Comparison of ENCODE assay signal across 13 mouse cellular contexts in the genomic region with DNA sequence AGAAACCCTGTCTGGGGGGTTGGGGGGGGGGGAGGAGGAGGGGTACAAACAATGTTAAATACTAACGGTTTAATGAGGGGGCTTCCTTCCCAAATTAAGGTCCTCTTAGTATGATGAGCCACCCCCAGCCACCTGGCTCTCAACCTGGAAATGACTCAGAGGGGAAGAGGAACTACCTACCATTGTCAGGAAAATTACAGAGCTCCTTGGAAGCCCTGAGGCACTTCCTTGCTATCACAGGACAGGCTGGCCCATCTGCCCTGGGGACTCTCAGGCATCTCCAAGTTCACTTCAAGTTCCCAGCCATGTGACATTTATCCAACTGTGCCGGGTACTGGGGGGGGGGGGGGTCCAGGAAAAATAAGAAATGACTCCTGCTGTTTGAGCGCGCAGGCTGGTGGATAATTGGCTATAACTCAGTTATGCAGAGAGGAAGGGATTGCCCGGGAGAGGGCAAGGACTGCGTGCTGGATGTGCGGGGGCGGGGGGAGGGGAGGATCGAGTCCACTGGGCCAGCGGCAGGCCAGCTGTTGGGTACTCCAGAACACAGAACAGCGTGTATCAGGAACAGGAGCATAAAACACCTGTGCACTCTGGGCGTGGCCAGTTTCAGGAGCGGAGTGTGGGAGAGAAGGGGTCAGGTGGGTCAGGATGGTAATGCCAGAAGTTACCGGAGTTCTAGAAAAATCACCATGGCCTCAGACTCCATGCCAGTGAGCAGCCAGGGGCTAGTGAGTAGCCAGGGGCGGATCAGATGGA. TPM values are rescaled to one million over a fixed set of nuclear protein-coding genes. Genes with fewer than 3 reads are reported as not detected.
DNase-seq lines count a peak whose midpoint lies in the region; ATAC-seq lines count a peak whose summit lies in the region.
"Had no signal": no experiment of that assay in that cellular context is flagged by ENCODE, and none has a peak within 500 bp of the region (broad histone marks: within the 10 kb centered on the region; RNA-seq: fewer than 3 reads in every experiment).

No protein-coding gene starts in this region.

- WGBS in heart, embryonic 12.5 days: 44% methylated on average over 15 of the region's 15 CpGs
- 24% methylated on average over 15 of the region's 15 CpGs for WGBS in embryonic facial prominence, embryonic 10.5 days
- 13% methylated on average over 15 of the region's 15 CpGs for WGBS in kidney, embryonic 16.5 days

- peaks cover 57% of the 10 kb centered on the region for H3K4me1 ChIP-seq in heart, embryonic 12.5 days (replicated peaks)
- peaks cover 60% of the 10 kb centered on the region for H3K4me1 ChIP-seq in embryonic facial prominence, embryonic 10.5 days
- peaks cover 13% of the 10 kb centered on the region for H3K4me1 ChIP-seq in kidney, embryonic 16.5 days (ENCODE audit: insufficient read depth, low read length)

- DNase-seq in heart, postnatal 14 days: no peak
- DNase-seq in A20 (ENCODE audit: low read depth, low spot score): peak; percentile 21
- peak; percentile 52 for DNase-seq in embryonic facial prominence, embryonic 10.5 days (ENCODE audit: low spot score)
- no peak for DNase-seq in thymus, postnatal 25 days
- no peak for DNase-seq in cerebellum, adult 9-11 months
- DNase-seq: cerebellum, adult 11 months; layer of hippocampus, postnatal 36 days had no signal

- H3K4me2 ChIP-seq in heart, embryonic 12.5 days: peak overlapping the region; percentile 27
- H3K4me2 ChIP-seq in kidney, embryonic 16.5 days (replicated peaks; ENCODE audit: low read depth, low read length): peak overlapping the region; percentile 48
- H3K4me2 ChIP-seq: forebrain, embryonic 13.5 days; midbrain, embryonic 13.5 days had no signal

- no peak for ATAC-seq in heart, embryonic 12.5 days (ENCODE audit: insufficient number of reproducible peaks, low FRiP score)
- peak; percentile 67 for ATAC-seq in kidney, embryonic 16.5 days (ENCODE audit: low FRiP score, low TSS enrichment)
- no peak for ATAC-seq in cerebellum, adult (ENCODE audit: insufficient number of reproducible peaks, low FRiP score, low TSS enrichment)
- ATAC-seq: forebrain, embryonic 13.5 days; midbrain, embryonic 13.5 days had no signal

- no peak overlapping the region for H3K27ac ChIP-seq in heart, embryonic 12.5 days (ENCODE audit: poor library complexity, severe bottlenecking)
- H3K27ac ChIP-seq in embryonic facial prominence, embryonic 10.5 days (replicated peaks): no peak overlapping the region
- H3K27ac ChIP-seq in kidney, embryonic 16.5 days (ENCODE audit: low read length): no peak overlapping the region
- H3K27ac ChIP-seq: forebrain, embryonic 13.5 days; midbrain, embryonic 13.5 days had no signal

- no peak overlapping the region for H3K4me3 ChIP-seq in heart, embryonic 12.5 days
- 0 out of 2 replicates have a peak overlapping the region, but pooled peaks have one; percentile 24 for H3K4me3 ChIP-seq in embryonic facial prominence, embryonic 10.5 days
- H3K4me3 ChIP-seq in kidney, embryonic 16.5 days (ENCODE audit: low read length): peak overlapping the region; percentile 26
- H3K4me3 ChIP-seq: forebrain, embryonic 13.5 days; midbrain, embryonic 13.5 days had no signal

- no peaks in the 10 kb centered on the region for H3K9me3 ChIP-seq in heart, embryonic 12.5 days (replicated peaks)
- no peaks in the 10 kb centered on the region for H3K9me3 ChIP-seq in embryonic facial prominence, embryonic 10.5 days
- H3K9me3 ChIP-seq in kidney, embryonic 16.5 days (ENCODE audit: low read length): no peaks in the 10 kb centered on the region
- H3K9me3 ChIP-seq: forebrain, embryonic 13.5 days; G1E; midbrain, embryonic 13.5 days had no signal

- no peaks in the 10 kb centered on the region for H3K36me3 ChIP-seq in heart, embryonic 12.5 days
- H3K36me3 ChIP-seq in embryonic facial prominence, embryonic 10.5 days (replicated peaks): no peaks in the 10 kb centered on the region
- H3K36me3 ChIP-seq in kidney, embryonic 16.5 days (ENCODE audit: insufficient read depth, low read length): no peaks in the 10 kb centered on the region
- H3K36me3 ChIP-seq: G1E; midbrain, embryonic 13.5 days had no signal

- H3K27me3 ChIP-seq in heart, embryonic 12.5 days (replicated peaks): no peaks in the 10 kb centered on the region
- H3K27me3 ChIP-seq in embryonic facial prominence, embryonic 10.5 days (replicated peaks; ENCODE audit: low read depth, poor library complexity, severe bottlenecking): no peaks in the 10 kb centered on the region
- H3K27me3 ChIP-seq in kidney, embryonic 16.5 days (ENCODE audit: insufficient read depth, low read length): no peaks in the 10 kb centered on the region
- H3K27me3 ChIP-seq: forebrain, embryonic 13.5 days; midbrain, embryonic 13.5 days had no signal

- intact Hi-C loops in heart, postnatal 14 days (cut with DNase I): no loop called here

- no peak overlapping the region for H3K9ac ChIP-seq in heart, embryonic 12.5 days
- no peak overlapping the region; the same call in 1 of the 2 replicates for H3K9ac ChIP-seq in kidney, embryonic 16.5 days (replicated peaks; ENCODE audit: low read length)
- H3K9ac ChIP-seq: forebrain, embryonic 13.5 days; midbrain, embryonic 13.5 days had no signal

RNA-seq across cellular contexts. Expression of a gene that starts 41.0 kb away (rescaled TPM):
- 67.9 and 73.1 TPM in 2 replicates for polyA plus RNA-seq in heart, embryonic 12.5 days (2016; fragmentation: Nextera tagmentation; extraction: Ambion mirVana)
- 100 to 1,000 TPM; 173 to 180 TPM for total RNA-seq in heart, postnatal 14 days (2021)
- polyA plus RNA-seq in embryonic facial prominence, embryonic 10.5 days (2016; fragmentation: Nextera tagmentation; extraction: Ambion mirVana): 17.3 and 20.8 TPM in 2 replicates
- polyA plus RNA-seq in kidney, embryonic 16.5 days (2015; fragmentation: Nextera tagmentation; extraction: Ambion mirVana): 74.9 and 75.5 TPM in 2 replicates
- polyA plus RNA-seq: G1E had no signal

RNA-seq across cellular contexts. Expression of a gene that starts 41.6 kb away (rescaled TPM):
- polyA plus RNA-seq in heart, embryonic 12.5 days (2016; fragmentation: Nextera tagmentation; extraction: Ambion mirVana): 0.57 and 0.95 TPM in 2 replicates
- total RNA-seq in heart, postnatal 14 days (2021): 1 to 10 TPM; 1.3 to 1.4 TPM
- 0.59 and 1.1 TPM in 2 replicates for polyA plus RNA-seq in embryonic facial prominence, embryonic 10.5 days (2016; fragmentation: Nextera tagmentation; extraction: Ambion mirVana)
- 1.1 and 1.2 TPM in 2 replicates for polyA plus RNA-seq in kidney, embryonic 16.5 days (2015; fragmentation: Nextera tagmentation; extraction: Ambion mirVana)
- total RNA-seq: layer of hippocampus, postnatal 36 days had no signal

Comparison
In these comparisons a context has a peak if more than half of its experiments do, and no peak if none do; other contexts are left out.
1. DNase-seq: peak in A20 (single experiment) and embryonic facial prominence, embryonic 10.5 days (single experiment); none in heart, postnatal 14 days (0 of 2), thymus, postnatal 25 days (single experiment) and cerebellum, adult 9-11 months (single experiment).